Mouse (Mus musculus) hindbrain, embryonic 10.5 days (tissue): ENCODE measurements around the gene Vav3. TPM values are rescaled to one million over a fixed set of nuclear protein-coding genes. Genes with fewer than 3 reads are reported as not detected.
"Not testable (repeated sequence)": the region's sequence is repeated elsewhere in the genome, so short reads cannot be mapped to it uniquely, and the experiment has no call there.

Experiments
- DNase-seq: peaks from one replicate; pipeline ENCODE4 v3.0.0-alpha.2; 2017; ENCODE audit warnings: low spot score
- H3K27ac ChIP-seq: fragments of 300-500 bp; sonication (generic); 2 replicates; pipeline ENCODE4 v1.5.1; 2016; ENCODE audit warnings: mild to moderate bottlenecking, moderate library complexity
- H3K27me3 ChIP-seq: fragments of 300-500 bp; sonication (generic); 2 replicates; pipeline ENCODE4 v1.6.1; 2016; ENCODE audit warnings: mild to moderate bottlenecking; ENCODE audit not compliant: poor library complexity, insufficient read depth, severe bottlenecking
- H3K36me3 ChIP-seq: fragments of 300-500 bp; sonication (generic); 2 replicates; pipeline ENCODE4 v1.6.1; 2016; ENCODE audit warnings: mild to moderate bottlenecking, moderate library complexity
- H3K4me1 ChIP-seq: fragments of 300-500 bp; sonication (generic); replicated peaks from 2 replicates; pipeline ENCODE4 v1.6.1; 2016; ENCODE audit warnings: mild to moderate bottlenecking
- H3K4me3 ChIP-seq: fragments of 300-500 bp; sonication (generic); 2 replicates; pipeline ENCODE4 v1.5.1; 2016; ENCODE audit warnings: mild to moderate bottlenecking, moderate library complexity
- H3K9me3 ChIP-seq: fragments of 300-500 bp; sonication (generic); 2 replicates; pipeline ENCODE4 v1.6.1; 2016; ENCODE audit warnings: mild to moderate bottlenecking, moderate library complexity
- WGBS: fragments of 180-500 bp; shearing (Covaris S2); methylation state at CpG from one replicate; pipeline ENCODE4 v1.1.7; 2016; 5-methylcytosine and 5-hydroxymethylcytosine counted together
- polyA plus RNA-seq: library from polyadenylated mRNA; unstranded; fragments of >200 nt; fragmentation: Nextera tagmentation; extraction: Ambion mirVana; gene quantifications from 2 replicates; pipeline ENCODE4 v1.2.1, GENCODE M21; 2016

Vav3 gene
- polyA plus RNA-seq, 1 experiment from 2014 or later, result 12.2 TPM

- no peak overlapping the region for H3K27ac ChIP-seq
- DNase-seq, result no peak
- no peaks in the 10 kb centered on the region for H3K36me3 ChIP-seq
These were observed 80.0 kb downstream of the Vav3 start for GRCm38 (mm10) chr3:109420403-109420802.

GRCm38 (mm10) chr3:109421019-109421418 is 80.6 kb downstream of the Vav3 start:
- 62% methylated on average over 3 of the region's 3 CpGs for WGBS
- Histone ChIP-seq H3K27ac (no peak overlapping the region), H3K36me3 (no peaks in the 10 kb centered on the region), H3K4me3 (no peak overlapping the region), H3K9me3 (no peaks in the 10 kb centered on the region), H3K27me3 (no peaks in the 10 kb centered on the region), H3K4me1 (0 out of 2 replicates have a peak, but pooled peaks cover 9% of the 10 kb centered on the region)
- no peak for DNase-seq

More at GRCm38 (mm10) chr3:109420403-109420802, 80.0 kb downstream of the Vav3 start:
- H3K27me3 ChIP-seq, result no peaks in the 10 kb centered on the region
- no peak overlapping the region for H3K4me3 ChIP-seq
- 73% methylated on average over 3 of the region's 3 CpGs for WGBS
- H3K4me1 ChIP-seq, result 0 out of 2 replicates have a peak, but pooled peaks cover 9% of the 10 kb centered on the region
- H3K9me3 ChIP-seq, result no peaks in the 10 kb centered on the region

GRCm38 (mm10) chr3:109423440-109424079 is 83.1 kb downstream of the Vav3 start:
- Histone ChIP-seq H3K9me3 (no peaks in the 10 kb centered on the region), H3K36me3 (no peaks in the 10 kb centered on the region), H3K27me3 (no peaks in the 10 kb centered on the region), H3K27ac (no peak overlapping the region), H3K4me1 (peaks cover 9% of the 10 kb centered on the region; the same call in 1 of the 2 replicates), H3K4me3 (no peak overlapping the region)
- 82% methylated on average over 5 of the region's 5 CpGs for WGBS
- no peak for DNase-seq

GRCm38 (mm10) chr3:109431285-109431684 is 90.8 kb downstream of the Vav3 start:
- DNase-seq, result no peak
- 82% methylated on average over 1 of the region's 1 CpGs for WGBS

GRCm38 (mm10) chr3:109438552-109438951 is 98.1 kb downstream of the Vav3 start:
- Histone ChIP-seq H3K4me3 (no peak overlapping the region), H3K9me3 (no peaks in the 10 kb centered on the region), H3K27me3 (no peaks in the 10 kb centered on the region), H3K4me1 (no peaks in the 10 kb centered on the region; the same call in 1 of the 2 replicates), H3K36me3 (no peaks in the 10 kb centered on the region), H3K27ac (no peak overlapping the region)
- 87% methylated on average over 2 of the region's 2 CpGs for WGBS
- no peak for DNase-seq

More at GRCm38 (mm10) chr3:109431285-109431684, 90.8 kb downstream of the Vav3 start:
- no peak overlapping the region for H3K27ac ChIP-seq
- no peak overlapping the region for H3K4me3 ChIP-seq
- no peaks in the 10 kb centered on the region for H3K36me3 ChIP-seq
- no peaks in the 10 kb centered on the region; the same call in 1 of the 2 replicates for H3K4me1 ChIP-seq
- H3K9me3 ChIP-seq, result no peaks in the 10 kb centered on the region
- no peaks in the 10 kb centered on the region for H3K27me3 ChIP-seq

GRCm38 (mm10) chr3:109439253-109439652 is 98.8 kb downstream of the Vav3 start:
- WGBS, result 85% methylated on average over 8 of the region's 8 CpGs
- H3K4me3 ChIP-seq, result no peak overlapping the region

GRCm38 (mm10) chr3:109440001-109440400 is 99.5 kb downstream of the Vav3 start:
- H3K36me3 ChIP-seq, result no peaks in the 10 kb centered on the region
- no peak overlapping the region for H3K27ac ChIP-seq
- H3K4me3 ChIP-seq, result no peak overlapping the region
- H3K4me1 ChIP-seq, result no peaks in the 10 kb centered on the region; the same call in 1 of the 2 replicates
- WGBS, result 81% methylated on average over 6 of the region's 6 CpGs
- no peak for DNase-seq
- H3K9me3 ChIP-seq, result no peaks in the 10 kb centered on the region
- H3K27me3 ChIP-seq, result no peaks in the 10 kb centered on the region

More at GRCm38 (mm10) chr3:109439253-109439652, 98.8 kb downstream of the Vav3 start:
- H3K27ac ChIP-seq, result no peak overlapping the region
- H3K4me1 ChIP-seq, result no peaks in the 10 kb centered on the region; the same call in 1 of the 2 replicates
- DNase-seq, result no peak
- H3K9me3 ChIP-seq, result no peaks in the 10 kb centered on the region
- H3K27me3 ChIP-seq, result no peaks in the 10 kb centered on the region
- no peaks in the 10 kb centered on the region for H3K36me3 ChIP-seq

- Histone ChIP-seq H3K36me3 (no peaks in the 10 kb centered on the region), H3K27me3 (no peaks in the 10 kb centered on the region), H3K27ac (no peak overlapping the region), H3K4me3 (no peak overlapping the region), H3K4me1 (no peaks in the 10 kb centered on the region), H3K9me3 (no peaks in the 10 kb centered on the region)
- no peak for DNase-seq
- WGBS, result 87% methylated on average over 3 of the region's 3 CpGs
These were observed 103.6 kb downstream of the Vav3 start for GRCm38 (mm10) chr3:109444077-109444476.

GRCm38 (mm10) chr3:109446903-109447302 is 106.5 kb downstream of the Vav3 start:
- Histone ChIP-seq H3K27ac (no peak overlapping the region), H3K4me1 (no peaks in the 10 kb centered on the region), H3K9me3 (no peaks in the 10 kb centered on the region), H3K36me3 (no peaks in the 10 kb centered on the region), H3K27me3 (no peaks in the 10 kb centered on the region), H3K4me3 (no peak overlapping the region)
- DNase-seq, result no peak
- 80% methylated on average over 4 of the region's 4 CpGs for WGBS

GRCm38 (mm10) chr3:109448249-109448648 is 107.8 kb downstream of the Vav3 start:
- H3K9me3 ChIP-seq, DNase-seq, H3K36me3 ChIP-seq, H3K4me1 ChIP-seq, H3K4me3 ChIP-seq, H3K27ac ChIP-seq, H3K27me3 ChIP-seq: not testable (repeated sequence)
- WGBS, result 91% methylated on average over 5 of the region's 5 CpGs

GRCm38 (mm10) chr3:109451966-109452365 is 111.5 kb downstream of the Vav3 start:
- 72% methylated on average over 2 of the region's 2 CpGs for WGBS
- no peak overlapping the region for H3K27ac ChIP-seq
- no peak overlapping the region for H3K4me3 ChIP-seq
- H3K27me3 ChIP-seq, result no peaks in the 10 kb centered on the region
- H3K36me3 ChIP-seq, result no peaks in the 10 kb centered on the region
- DNase-seq, result no peak
- peaks cover 3% of the 10 kb centered on the region; the same call in 1 of the 2 replicates for H3K4me1 ChIP-seq
- H3K9me3 ChIP-seq, result no peaks in the 10 kb centered on the region

GRCm38 (mm10) chr3:109454633-109455032 is 114.2 kb downstream of the Vav3 start:
- no peaks in the 10 kb centered on the region for H3K9me3 ChIP-seq
- H3K27me3 ChIP-seq, result no peaks in the 10 kb centered on the region
- peaks cover 3% of the 10 kb centered on the region; the same call in 1 of the 2 replicates for H3K4me1 ChIP-seq
- WGBS, result 65% methylated on average over 1 of the region's 1 CpGs
- H3K27ac ChIP-seq, result no peak overlapping the region
- H3K4me3 ChIP-seq, result no peak overlapping the region
- H3K36me3 ChIP-seq, result no peaks in the 10 kb centered on the region
- DNase-seq, result no peak

- WGBS, result 89% methylated on average over 1 of the region's 1 CpGs
- Histone ChIP-seq H3K36me3 (no peaks in the 10 kb centered on the region), H3K9me3 (no peaks in the 10 kb centered on the region), H3K4me1 (peaks cover 3% of the 10 kb centered on the region; the same call in 1 of the 2 replicates), H3K4me3 (no peak overlapping the region), H3K27me3 (no peaks in the 10 kb centered on the region), H3K27ac (no peak overlapping the region)
- DNase-seq, result no peak
These were observed 115.9 kb downstream of the Vav3 start for GRCm38 (mm10) chr3:109456340-109456739.
